Mouse (Mus musculus) hindbrain, postnatal 0 days (tissue): Measurements from ENCODE around the gene Mon1a. TPM values are rescaled to one million over a fixed set of nuclear protein-coding genes. Genes with fewer than 3 reads are reported as not detected.

Experiments used
- ATAC-seq: fragments of 200-750 bp; cut with Nextera tagmentation; 2 replicates; pipeline ENCODE4 v1.8.0; 2017; ENCODE audit warnings: mild to moderate bottlenecking, moderate TSS enrichment, moderate library complexity
- DNase-seq: peaks from one replicate; pipeline ENCODE4 v3.0.0-alpha.2; 2015; ENCODE audit warnings: low spot score
- H3K27ac ChIP-seq: fragments of 300-500 bp; sonication (generic); 2 replicates; pipeline ENCODE4 v1.5.1; 2014; ENCODE audit warnings: mild to moderate bottlenecking
- H3K27me3 ChIP-seq: fragments of 300-500 bp; sonication (generic); 2 replicates; pipeline ENCODE4 v1.6.1; 2014; ENCODE audit warnings: low read length, mixed read lengths; ENCODE audit not compliant: insufficient read depth
- H3K36me3 ChIP-seq: fragments of 300-500 bp; sonication (generic); 2 replicates; pipeline ENCODE4 v1.6.1; 2014; ENCODE audit warnings: low read length, mixed read lengths; ENCODE audit not compliant: insufficient read depth
- H3K4me1 ChIP-seq: fragments of 300-500 bp; sonication (generic); 2 replicates; pipeline ENCODE4 v1.6.1; 2014; ENCODE audit warnings: antibody characterized with exemption, low read length, mixed read lengths; ENCODE audit not compliant: insufficient read depth
- H3K4me2 ChIP-seq: fragments of 300-500 bp; sonication (generic); 2 replicates; pipeline ENCODE4 v1.6.1; 2014; ENCODE audit warnings: low read depth, mild to moderate bottlenecking, low read length, moderate library complexity, mixed read lengths
- H3K4me3 ChIP-seq: fragments of 300-500 bp; sonication (generic); 2 replicates; pipeline ENCODE4 v1.5.1; 2014; ENCODE audit warnings: low read length
- H3K9ac ChIP-seq: fragments of 300-500 bp; sonication (generic); replicated peaks from 2 replicates; pipeline ENCODE4 v1.6.1; 2014; ENCODE audit warnings: mild to moderate bottlenecking, low read length, moderate library complexity, mixed read lengths
- H3K9me3 ChIP-seq: fragments of 300-500 bp; sonication (generic); 2 replicates; pipeline ENCODE4 v1.6.1; 2016; ENCODE audit warnings: low read length, mixed read lengths
- CTCF ChIP-seq: IDR thresholded peaks from 2 replicates; pipeline ENCODE4 v1.5.1; 2016; ENCODE audit warnings: antibody characterized with exemption, control low read depth, low read depth
- WGBS: fragments of 180-500 bp; shearing (Covaris S2); extraction: QIAGEN DNeasy Blood & Tissue Kit; methylation state at CpG from one replicate; pipeline ENCODE4 v1.1.7; 2014; 5-methylcytosine and 5-hydroxymethylcytosine counted together
- polyA plus RNA-seq: library from polyadenylated mRNA; unstranded; fragments of >200 nt; fragmentation: Nextera tagmentation; extraction: Ambion mirVana; gene quantifications from 2 replicates; pipeline ENCODE4 v1.2.1, GENCODE M21; 2015
- total RNA-seq: library from RNA; depleted of rRNA; stranded (reverse); fragments of >200 nt; gene quantifications from 2 replicates; pipeline ENCODE4 v1.2.3, GENCODE M21; 2014

Gene Mon1a
- total and polyA plus RNA-seq, 2 experiments from 2014 or later, result 13.8 to 21.9 TPM

DNA sequence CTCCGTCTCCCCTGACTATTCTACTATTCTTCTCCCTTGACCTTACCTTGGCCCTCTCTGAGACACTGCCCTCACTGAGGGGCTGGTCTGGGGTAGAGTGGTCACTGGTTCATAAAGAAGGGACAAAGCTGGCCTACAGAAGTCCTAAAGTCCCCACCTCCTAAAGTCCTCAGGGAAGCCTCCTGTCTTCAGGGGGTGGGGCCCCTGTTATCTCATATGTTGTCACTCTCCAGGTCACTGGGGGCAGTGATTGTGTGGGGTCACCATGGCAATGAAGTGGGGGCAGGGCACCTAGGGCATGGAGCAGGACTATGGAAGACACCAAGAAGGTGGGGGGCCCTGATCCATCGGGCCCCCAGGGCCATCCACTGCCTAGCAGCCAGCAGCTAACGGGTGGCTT, 40.2 kb downstream of the Mon1a start, which contains the start of gene Actl11:
Actl11 (plus strand) TSS at position 301 of the 400 bp plus-strand sequence.
- no peak for DNase-seq
- Histone ChIP-seq H3K36me3 (no peaks in the 10 kb centered on the region), H3K4me3 (no peak within 1 kb of the TSS), H3K4me1 (peaks cover 14% of the 10 kb centered on the region; the same call in 1 of the 2 replicates), H3K27ac (no peak within 1 kb of the TSS), H3K4me2 (no peak within 1 kb of the TSS), H3K27me3 (no peaks in the 10 kb centered on the region), H3K9ac (no peak within 1 kb of the TSS), H3K9me3 (no peaks in the 10 kb centered on the region)
- TF ChIP-seq CTCF, result no peak
- WGBS, result 78% methylated on average over 3 of the region's 3 CpGs
- ATAC-seq, result 0 out of 2 replicates have a peak, but pooled peaks have one; percentile 4

DNA sequence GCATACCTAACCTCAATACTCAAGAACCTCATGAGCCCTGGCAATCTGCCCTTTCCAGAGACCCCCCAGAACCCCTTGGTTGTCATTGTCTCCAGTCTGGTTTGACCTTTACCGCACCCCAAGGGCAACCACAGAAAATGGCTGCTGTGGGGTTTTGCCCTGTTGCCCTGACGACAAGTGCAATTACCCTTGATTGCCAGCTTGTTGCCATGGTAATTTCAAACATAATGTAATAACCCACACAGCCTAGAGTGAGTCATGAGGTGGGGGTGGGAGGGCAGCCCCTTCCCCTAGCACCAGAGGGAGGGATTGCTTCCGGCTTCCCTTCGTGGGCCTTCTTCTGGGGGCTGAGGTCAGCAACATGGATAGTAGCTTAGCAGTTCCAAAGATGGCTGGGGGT, 44.3 kb downstream of the Mon1a start:
- Histone ChIP-seq H3K4me3 (no peak overlapping the region), H3K4me2 (no peak overlapping the region), H3K9me3 (no peaks in the 10 kb centered on the region), H3K27ac (no peak overlapping the region), H3K4me1 (peaks cover 7% of the 10 kb centered on the region; the same call in 1 of the 2 replicates), H3K9ac (no peak overlapping the region), H3K36me3 (no peaks in the 10 kb centered on the region), H3K27me3 (no peaks in the 10 kb centered on the region)
- ATAC-seq (no peak), DNase-seq (no peak)
- 41% methylated on average over 4 of the region's 4 CpGs for WGBS
- no peak for TF ChIP-seq CTCF

DNA sequence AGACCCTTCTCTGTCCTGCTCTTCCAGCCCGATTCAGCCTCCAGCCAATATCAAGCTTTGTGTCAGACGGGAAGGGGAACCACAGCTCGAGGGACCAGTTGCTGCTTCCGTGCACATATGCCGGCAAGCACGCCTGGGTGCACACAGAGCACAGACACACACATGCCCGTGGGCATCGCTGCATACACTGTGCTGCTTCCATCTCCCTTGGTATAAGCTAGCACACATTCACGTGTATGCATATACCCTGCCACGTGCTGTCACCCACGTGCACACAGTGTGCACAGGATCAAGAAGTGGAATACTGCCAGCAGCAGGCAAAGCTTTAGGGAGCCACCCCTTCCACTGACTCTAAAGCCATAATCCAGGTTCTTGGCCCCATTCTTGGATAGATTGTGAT, 46.2 kb downstream of the Mon1a start:
- DNase-seq, result peak; percentile 44

DNA sequence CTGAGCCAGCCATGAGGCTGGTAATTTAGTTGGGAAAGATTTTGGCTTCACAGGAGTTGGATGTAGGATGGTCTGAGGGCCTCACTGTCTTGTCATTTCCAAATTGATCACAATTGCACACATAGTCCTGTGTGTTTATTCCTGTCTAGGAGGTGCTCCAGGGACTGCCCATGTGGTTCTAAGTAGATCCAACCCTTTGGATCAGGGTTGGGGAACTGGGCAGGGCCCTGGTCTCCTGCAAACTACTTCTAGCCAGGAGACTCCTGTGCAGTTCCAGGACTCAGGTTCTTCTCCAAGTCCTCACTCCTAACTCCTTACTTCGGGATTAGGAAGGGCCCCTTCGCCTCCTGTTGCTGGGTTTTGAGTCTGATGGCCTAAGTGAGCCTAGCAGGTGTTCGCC, 47.4 kb downstream of the Mon1a start, which contains the start of gene Camkv:
Camkv (plus strand) TSS at position 301 of the 400 bp plus-strand sequence.
- H3K9ac ChIP-seq, result peak within 1 kb of the TSS; percentile 57
- H3K27me3 ChIP-seq, result no peaks in the 10 kb centered on the region
- no peaks in the 10 kb centered on the region for H3K9me3 ChIP-seq
- 11% methylated on average over 3 of the region's 3 CpGs for WGBS
- H3K4me1 ChIP-seq, result 0 out of 2 replicates have a peak, but pooled peaks cover 4% of the 10 kb centered on the region
- H3K4me3 ChIP-seq, result peak within 1 kb of the TSS; percentile 55
- H3K4me2 ChIP-seq, result peak within 1 kb of the TSS; percentile 77
- no peak for ATAC-seq
- H3K36me3 ChIP-seq, result no peaks in the 10 kb centered on the region
- TF ChIP-seq CTCF, result no peak
- no peak within 1 kb of the TSS for H3K27ac ChIP-seq
- no peak for DNase-seq

More for the DNA sequence above, 46.2 kb downstream of the Mon1a start:
- ATAC-seq, result peak; percentile 77
- Histone ChIP-seq H3K27ac (no peak overlapping the region), H3K36me3 (no peaks in the 10 kb centered on the region), H3K9ac (no peak overlapping the region), H3K4me2 (no peak overlapping the region), H3K9me3 (no peaks in the 10 kb centered on the region), H3K4me3 (no peak overlapping the region), H3K27me3 (no peaks in the 10 kb centered on the region), H3K4me1 (0 out of 2 replicates have a peak, but pooled peaks cover 4% of the 10 kb centered on the region)
- 65% methylated on average over 11 of the region's 11 CpGs for WGBS
- no peak for TF ChIP-seq CTCF

DNA sequence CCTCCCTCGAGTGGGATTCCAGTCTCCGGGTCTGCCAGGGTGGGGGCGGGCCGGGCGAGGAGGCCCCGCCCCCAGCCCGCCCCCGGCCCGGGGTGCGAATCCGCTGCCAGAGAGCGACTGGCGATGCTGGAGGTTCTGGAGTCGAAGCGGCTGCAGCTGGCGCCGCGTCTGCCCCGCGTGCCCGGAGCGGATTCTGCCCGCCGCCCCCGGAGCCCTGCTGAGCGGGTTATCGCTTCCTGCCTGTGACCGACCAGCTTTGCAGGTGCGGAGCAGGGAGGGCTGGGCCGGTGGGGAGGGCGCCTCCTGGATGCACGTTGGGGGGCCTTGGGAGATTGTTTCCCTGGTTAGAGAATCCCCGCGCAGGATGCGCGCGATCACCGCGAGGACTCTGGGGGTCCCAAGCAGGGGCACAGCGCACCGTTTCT, 47.9 kb downstream of the Mon1a start:
- WGBS, result 1% methylated on average over 41 of the region's 41 CpGs
- peak overlapping the region; percentile 77 for H3K4me2 ChIP-seq
- peak overlapping the region; percentile 55 for H3K4me3 ChIP-seq
- peak; percentile 53 for DNase-seq
- no peaks in the 10 kb centered on the region for H3K36me3 ChIP-seq
- peak; percentile 52 for ATAC-seq
- H3K9me3 ChIP-seq, result no peaks in the 10 kb centered on the region
- peak overlapping the region; percentile 57 for H3K9ac ChIP-seq
- H3K4me1 ChIP-seq, result 0 out of 2 replicates have a peak, but pooled peaks cover 4% of the 10 kb centered on the region
- H3K27ac ChIP-seq, result no peak overlapping the region
- TF ChIP-seq CTCF, result no peak
- no peaks in the 10 kb centered on the region for H3K27me3 ChIP-seq

DNA sequence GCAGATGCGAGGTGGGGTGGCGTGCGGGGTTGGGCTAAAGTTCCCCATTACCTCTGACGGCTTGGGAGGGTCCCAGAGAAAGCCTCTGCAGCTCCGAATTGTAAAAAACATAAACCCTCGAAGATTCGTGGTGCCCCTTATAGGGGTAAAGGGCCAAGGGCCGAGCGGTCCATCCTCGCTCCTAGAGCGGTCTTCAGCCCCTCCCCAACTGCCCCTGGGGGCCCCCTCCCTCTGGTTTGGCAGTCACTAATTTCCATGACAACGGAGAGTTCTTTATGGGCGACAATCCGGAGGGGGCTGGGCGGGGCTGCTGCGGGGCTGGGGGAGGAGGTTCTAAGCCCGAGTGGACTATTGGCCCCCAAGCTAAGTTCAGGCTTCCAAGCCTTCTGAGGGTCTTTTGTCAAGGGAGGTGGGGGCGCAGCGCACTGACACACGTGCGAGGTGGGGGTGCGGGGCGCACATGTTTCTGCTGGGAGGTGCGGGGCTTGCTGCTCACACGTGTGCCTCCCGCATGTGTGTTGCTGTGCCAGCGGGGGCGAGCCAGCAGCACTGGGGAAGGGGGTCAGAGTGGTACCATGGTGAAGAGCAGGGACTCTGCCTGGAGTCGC, 48.4 kb downstream of the Mon1a start:
- Histone ChIP-seq H3K4me2 (peak overlapping the region; percentile 77), H3K36me3 (no peaks in the 10 kb centered on the region), H3K4me1 (0 out of 2 replicates have a peak, but pooled peaks cover 4% of the 10 kb centered on the region), H3K9me3 (no peaks in the 10 kb centered on the region), H3K27me3 (no peaks in the 10 kb centered on the region), H3K4me3 (peak overlapping the region; percentile 55), H3K9ac (peak overlapping the region; percentile 57), H3K27ac (no peak overlapping the region)
- DNase-seq (peak; percentile 30), ATAC-seq (peak; percentile 50)
- under 1% methylated on average over 29 of the region's 29 CpGs for WGBS
- TF ChIP-seq CTCF, result no peak

DNA sequence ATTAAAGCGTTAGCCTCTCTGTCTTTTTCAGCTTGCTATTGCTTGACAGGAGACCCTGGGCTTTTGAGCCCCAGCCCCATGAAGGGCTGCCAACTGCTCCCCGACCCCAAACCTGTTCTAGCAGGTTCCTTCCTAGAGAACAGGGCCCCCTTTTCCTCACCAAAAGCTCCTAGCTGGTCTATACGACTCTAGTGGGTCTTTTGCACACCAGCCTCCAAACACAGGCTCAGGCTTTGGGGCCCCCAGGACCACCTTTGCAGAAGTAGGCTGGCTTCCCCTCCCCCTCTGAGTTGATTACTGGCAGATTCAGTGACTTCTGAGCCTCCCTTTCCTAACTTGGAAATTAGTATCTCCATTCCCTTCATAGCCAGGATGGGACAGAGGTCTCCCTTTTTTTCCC, 48.9 kb downstream of the Mon1a start:
- H3K4me1 ChIP-seq, result 0 out of 2 replicates have a peak, but pooled peaks cover 4% of the 10 kb centered on the region
- no peak for TF ChIP-seq CTCF
- no peaks in the 10 kb centered on the region for H3K27me3 ChIP-seq
- ATAC-seq, result 0 out of 2 replicates have a peak, but pooled peaks have one; percentile 6
- no peaks in the 10 kb centered on the region for H3K36me3 ChIP-seq
- DNase-seq, result no peak
- H3K27ac ChIP-seq, result no peak overlapping the region
- H3K9ac ChIP-seq, result peak overlapping the region; percentile 57; the same call in 1 of the 2 replicates
- H3K4me3 ChIP-seq, result peak overlapping the region; percentile 55
- WGBS, result 9% methylated on average over 3 of the region's 3 CpGs
- H3K4me2 ChIP-seq, result peak overlapping the region; percentile 77
- H3K9me3 ChIP-seq, result no peaks in the 10 kb centered on the region
